Mouse (Mus musculus) lung, adult 2 months (tissue): Measurements from ENCODE around the gene Gm21812. TPM values are rescaled to one million over a fixed set of nuclear protein-coding genes. Genes with fewer than 3 reads are reported as not detected.
"Not testable (repeated sequence)": the region's sequence is repeated elsewhere in the genome, so short reads cannot be mapped to it uniquely, and the experiment has no call there.

Experiments
- DNase-seq: peaks from one replicate; pipeline ENCODE4 v3.0.0; 2022
- H3K4me1 ChIP-seq: fragments of 200-500 bp; 2 replicates; pipeline ENCODE4 v1.6.1; 2011; ENCODE audit warnings: low read length; ENCODE audit not compliant: control insufficient read depth, insufficient read depth
- H3K4me3 ChIP-seq: fragments of 200-500 bp; replicated peaks from 2 replicates; pipeline ENCODE3; 2011; ENCODE audit warnings: low read depth, mild to moderate bottlenecking, control low read depth, low read length; ENCODE audit errors: extremely low read depth
- WGBS: fragments of 180-500 bp; shearing (Covaris S2); methylation state at CpG from one replicate; pipeline ENCODE4 v1.1.7; 2018; 5-methylcytosine and 5-hydroxymethylcytosine counted together
- polyA plus RNA-seq: library from polyadenylated mRNA; depleted of rRNA; stranded (reverse); fragments of >200 nt; gene quantifications from 2 replicates; pipeline ENCODE4 v1.2.3, GENCODE M21; 2012; rRNA removed

Gm21812 gene
- not detected in 2 replicates for polyA plus RNA-seq

DNA sequence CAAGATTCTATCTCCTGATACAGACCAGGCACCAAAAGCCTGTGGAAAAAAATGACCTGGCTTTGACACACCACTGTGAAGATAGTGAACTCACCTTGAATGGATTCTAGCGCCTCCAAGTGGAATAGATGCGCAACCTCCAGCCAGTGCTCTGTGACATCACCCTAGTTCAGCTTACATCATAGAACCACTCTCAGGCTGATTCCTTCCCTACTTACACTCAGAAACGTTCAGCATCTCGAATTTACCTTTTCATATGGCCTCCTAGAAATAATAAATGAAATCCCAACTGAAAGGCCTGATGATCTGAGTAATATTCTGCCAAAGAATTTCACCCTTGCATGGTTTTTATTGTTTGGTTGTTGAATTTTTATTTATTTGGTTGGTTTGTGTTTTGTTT, at the start of gene Gm21812:
TSS of gene Gm21812 (minus strand) at position 101 of the 400 bp plus-strand sequence.
- DNase-seq, H3K4me1 ChIP-seq: not testable (repeated sequence)
- no CpG with 5 or more reads among the region's 4 CpGs for WGBS

More for the DNA sequence above, at the start of gene Gm21812:
- not testable (repeated sequence) for H3K4me3 ChIP-seq

Other genes starting within 250 kb of the Gm21812 start
- gene Gm21292, start 213.3 kb downstream of the Gm21812 start, polyA plus RNA-seq: not detected in 2 replicates
- gene Gm21721, start 145.0 kb downstream of the Gm21812 start, polyA plus RNA-seq: not detected in 2 replicates
- not detected in 2 replicates for gene Gm21874, start 69.0 kb upstream of the Gm21812 start, polyA plus RNA-seq